19 mouse cellular contexts compared by ENCODE assay signal in the genomic region with DNA sequence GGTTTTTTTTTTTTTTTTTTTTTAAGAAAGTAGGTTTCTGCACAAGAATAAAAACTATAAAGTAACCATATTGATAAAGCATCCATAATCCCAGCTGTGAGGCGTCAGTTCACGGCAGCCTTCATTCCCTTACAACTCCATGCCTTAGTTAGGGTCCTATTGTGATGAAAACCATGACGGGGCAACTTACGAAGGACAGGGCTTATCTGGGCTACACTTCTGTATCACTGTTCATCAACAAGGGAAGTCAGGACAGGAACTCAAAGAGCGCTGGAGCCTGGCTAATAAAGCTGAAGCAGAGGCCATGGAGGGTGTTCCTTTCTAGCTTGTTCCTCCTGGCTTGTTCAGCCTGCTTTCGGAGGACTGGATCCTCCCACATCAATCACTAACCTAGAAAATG. TPM values are rescaled to one million over a fixed set of nuclear protein-coding genes. Genes with fewer than 3 reads are reported as not detected.
DNase-seq lines count a peak whose midpoint lies in the region; ATAC-seq and TF ChIP-seq lines count a peak whose summit lies in the region.
"Had no signal": no experiment of that assay in that cellular context is flagged by ENCODE, and none has a peak within 500 bp of the region (broad histone marks: within the 10 kb centered on the region; RNA-seq: fewer than 3 reads in every experiment).

No protein-coding gene starts in this region.

- peak; percentile 21 for DNase-seq in lung, embryonic 14.5 days
- no peak for DNase-seq in lung, adult 18-20 months
- DNase-seq in gastrocnemius, adult 8-10 months (ENCODE audit: low spot score in 2 of 2): no peak
- no peak for DNase-seq in right cerebral cortex, postnatal 10 days (ENCODE audit: low spot score in 2 of 2)
- DNase-seq: cerebellum, adult 9-10 months; embryo, embryonic 11 days; forebrain, postnatal 0 days; gastrocnemius, adult 2 months; heart, adult 2 months; kidney, adult 11 months; layer of hippocampus, postnatal 36 days; lung, postnatal 10 days had no signal

- H3K4me1 ChIP-seq in lung, embryonic 14.5 days (ENCODE audit: insufficient read depth): no peaks in the 10 kb centered on the region
- H3K4me1 ChIP-seq in forebrain, embryonic 12.5 days: no peaks in the 10 kb centered on the region
- H3K4me1 ChIP-seq: heart, embryonic 15.5 days; neural tube, embryonic 12.5 days had no signal

- H3K4me3 ChIP-seq in lung, embryonic 14.5 days (ENCODE audit: low read depth, low read length): no peak overlapping the region
- H3K4me3 ChIP-seq in forebrain, embryonic 12.5 days (replicated peaks): no peak overlapping the region
- H3K4me3 ChIP-seq: gastrocnemius, adult 2 months; heart, adult 2 months; heart, embryonic 15.5 days; neural tube, embryonic 12.5 days had no signal

- TF ChIP-seq CTCF in lung, embryonic 14.5 days (IDR thresholded peaks at IDR 0.05; ENCODE audit: low read depth): no peak

- H3K27ac ChIP-seq in lung, embryonic 14.5 days (ENCODE audit: low read depth): no peak overlapping the region
- H3K27ac ChIP-seq in forebrain, embryonic 12.5 days: no peak overlapping the region
- H3K27ac ChIP-seq: gastrocnemius, adult 2 months; heart, adult 2 months; heart, embryonic 15.5 days; neural tube, embryonic 12.5 days; stomach, postnatal 0 days had no signal

- H3K4me2 ChIP-seq in lung, embryonic 14.5 days: no peak overlapping the region
- H3K4me2 ChIP-seq in forebrain, embryonic 12.5 days: no peak overlapping the region
- H3K4me2 ChIP-seq: heart, embryonic 15.5 days; midbrain, embryonic 11.5 days; neural tube, embryonic 12.5 days had no signal

- H3K9ac ChIP-seq in lung, embryonic 14.5 days: no peak overlapping the region
- no peak overlapping the region for H3K9ac ChIP-seq in forebrain, embryonic 12.5 days
- H3K9ac ChIP-seq: forebrain, postnatal 0 days; heart, embryonic 15.5 days; neural tube, embryonic 12.5 days had no signal

- 54% methylated on average over 6 of the region's 6 CpGs for WGBS in lung, embryonic 14.5 days
- WGBS in forebrain, embryonic 12.5 days: 74% methylated on average over 6 of the region's 6 CpGs

- no peaks in the 10 kb centered on the region for H3K36me3 ChIP-seq in lung, embryonic 14.5 days (ENCODE audit: insufficient read depth)
- H3K36me3 ChIP-seq in forebrain, embryonic 12.5 days (replicated peaks): no peaks in the 10 kb centered on the region
- H3K36me3 ChIP-seq: heart, embryonic 15.5 days; neural tube, embryonic 12.5 days had no signal

- no peak for ATAC-seq in lung, embryonic 14.5 days (ENCODE audit: insufficient read depth)
- peak; percentile 75 for ATAC-seq in common myeloid progenitor, adult 5-6 weeks (replicated peaks; ENCODE audit: low read depth, poor library complexity, severe bottlenecking)
- peak; percentile 76 for ATAC-seq in megakaryocyte, adult 5-6 weeks (ENCODE audit: poor library complexity, severe bottlenecking)
- ATAC-seq in forebrain, embryonic 12.5 days (ENCODE audit: low FRiP score): no peak
- ATAC-seq: forebrain, postnatal 0 days had no signal

- no peaks in the 10 kb centered on the region for H3K27me3 ChIP-seq in lung, embryonic 14.5 days (ENCODE audit: insufficient read depth, low read length)
- H3K27me3 ChIP-seq in forebrain, embryonic 12.5 days: no peaks in the 10 kb centered on the region
- H3K27me3 ChIP-seq: heart, embryonic 15.5 days; neural tube, embryonic 12.5 days had no signal

- no peaks in the 10 kb centered on the region for H3K9me3 ChIP-seq in lung, embryonic 14.5 days (ENCODE audit: low read depth, low read length)
- no peaks in the 10 kb centered on the region for H3K9me3 ChIP-seq in forebrain, embryonic 12.5 days
- H3K9me3 ChIP-seq: heart, embryonic 15.5 days; neural tube, embryonic 12.5 days had no signal

RNA-seq across cellular contexts. Expression of a gene that starts 10.9 kb away (rescaled TPM):
- 14.0 and 14.5 TPM in 2 replicates for polyA plus RNA-seq in lung, embryonic 14.5 days (2014; fragmentation: Nextera tagmentation; extraction: Ambion mirVana)
- total RNA-seq in common myeloid progenitor, adult 5-6 weeks (2017): 20.1 and 31.7 TPM in 2 replicates
- 9.7 and 9.8 TPM in 2 replicates for total RNA-seq in megakaryocyte, adult 5-6 weeks (2015)
- total RNA-seq in megakaryocyte, adult 5-6 weeks (2017): 7.5 and 8.9 TPM in 2 replicates
- 9.0 and 9.7 TPM in 2 replicates for polyA plus RNA-seq in forebrain, embryonic 12.5 days (2016; fragmentation: Nextera tagmentation; extraction: Ambion mirVana)
- 1 to 10 TPM; 2.2 to 2.9 (median 2.4) TPM for total RNA-seq in gastrocnemius, adult 8-10 months (2022)

Comparison
In these comparisons a context has a peak if more than half of its experiments do, and no peak if none do; other contexts are left out.
1. ATAC-seq: peak in common myeloid progenitor, adult 5-6 weeks (single experiment) and megakaryocyte, adult 5-6 weeks (single experiment); none in lung, embryonic 14.5 days (single experiment) and forebrain, embryonic 12.5 days (single experiment).